Mouse (Mus musculus) embryo, embryonic 11.5 days (tissue): ENCODE measurements around the gene Asdurf.
"Not testable (repeated sequence)": the region's sequence is repeated elsewhere in the genome, so short reads cannot be mapped to it uniquely, and the experiment has no call there.

Source experiments
- DNase-seq: peaks from one replicate; pipeline ENCODE4 v3.0.0-alpha.2; 2012; ENCODE audit warnings: low read depth, low spot score

Gene Asdurf

DNA sequence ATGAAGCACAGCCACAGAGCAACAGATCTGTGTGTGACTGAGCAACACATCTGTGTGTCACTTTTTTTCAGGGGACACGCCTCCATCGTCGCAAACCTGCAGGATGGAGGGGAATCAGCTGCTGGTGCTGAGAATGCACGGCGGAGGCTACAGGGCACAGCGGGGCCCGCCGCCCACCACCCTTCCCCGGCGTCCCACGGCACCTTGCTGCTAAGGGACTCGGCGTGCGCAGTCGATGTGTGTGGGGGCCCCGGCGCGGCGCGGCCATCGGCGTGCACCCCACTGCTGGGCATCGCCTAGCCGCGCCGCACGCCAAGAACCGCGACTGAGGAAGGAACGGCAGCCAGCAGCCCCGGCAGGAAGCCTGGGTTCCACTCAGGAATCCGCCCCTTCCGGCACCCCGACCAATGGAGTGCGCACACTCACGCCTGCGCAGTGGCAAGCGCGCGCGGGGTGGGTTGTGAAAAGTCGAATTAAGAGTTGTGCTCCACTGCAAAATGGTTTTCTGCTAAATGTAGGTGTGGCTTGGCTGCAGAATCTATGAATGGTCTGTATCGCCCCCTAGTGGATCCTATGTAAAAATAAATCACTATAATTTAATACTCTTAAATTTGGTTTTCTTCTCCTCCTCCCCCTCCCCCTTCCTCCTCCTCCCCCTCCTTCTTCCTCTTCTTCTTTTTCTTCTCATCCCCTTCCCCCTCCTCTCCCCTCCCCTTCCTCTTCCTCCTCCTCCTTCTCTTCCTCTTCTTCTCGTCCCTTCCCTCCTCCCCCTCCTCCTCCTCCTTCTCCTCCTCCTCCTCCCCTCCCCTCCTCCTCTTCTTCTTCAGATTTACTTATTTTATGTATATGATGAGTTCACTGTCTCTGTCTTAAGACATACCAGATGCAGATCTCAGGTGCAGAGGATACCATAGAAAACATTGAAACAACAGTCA, at the start of gene Asdurf, which contains the start of the genes Gm28551 and Asnsd1:
Gene Asdurf (minus strand): TSS at position 293 of the 935 bp plus-strand sequence.
Gene Gm28551 (minus strand): TSS at position 341 of the 935 bp plus-strand sequence.
Gene Asnsd1 (minus strand): TSS at position 426 of the 935 bp plus-strand sequence.
- DNase-seq, result peak; percentile 91

DNA sequence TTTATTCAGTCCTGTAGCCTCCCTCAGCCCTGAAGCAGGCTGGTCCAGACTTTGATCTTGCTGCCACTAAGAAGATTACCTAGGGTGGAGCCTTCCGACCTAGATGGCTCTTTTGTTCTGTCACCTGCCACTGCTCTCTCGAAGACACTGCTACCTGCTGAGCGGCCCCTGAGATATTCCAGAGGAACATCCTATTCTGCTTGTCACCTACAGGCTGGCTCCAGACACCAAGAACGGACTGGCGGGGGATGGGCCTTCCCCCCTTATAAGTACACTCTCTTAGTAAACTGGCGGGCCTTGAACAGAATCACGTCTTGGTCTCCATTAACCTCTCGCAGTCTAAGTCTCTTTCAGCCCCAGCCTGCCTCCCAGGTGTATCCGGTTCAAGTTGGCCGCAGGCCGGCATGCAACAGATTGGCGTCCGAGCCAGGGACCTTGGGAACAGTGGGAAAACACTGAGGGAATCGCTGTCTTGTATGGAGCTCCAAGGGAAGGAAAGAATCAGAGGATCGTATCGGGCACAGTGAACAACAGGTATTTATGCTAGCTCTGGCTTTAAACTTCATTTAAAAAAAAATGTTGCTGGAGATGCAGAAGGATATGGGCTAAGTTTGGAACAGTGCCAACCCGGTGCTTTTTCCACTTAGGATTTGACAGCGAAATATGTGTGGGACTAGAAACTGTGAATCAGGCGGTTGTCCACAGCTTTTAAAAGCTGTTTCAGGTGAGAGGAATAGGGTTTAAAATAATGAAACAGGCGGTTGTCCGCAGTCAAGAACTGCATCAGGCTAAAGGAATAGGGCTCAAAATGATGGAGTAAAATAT, 41.7 kb upstream of the Asdurf start:
- DNase-seq, result not testable (repeated sequence)

DNA sequence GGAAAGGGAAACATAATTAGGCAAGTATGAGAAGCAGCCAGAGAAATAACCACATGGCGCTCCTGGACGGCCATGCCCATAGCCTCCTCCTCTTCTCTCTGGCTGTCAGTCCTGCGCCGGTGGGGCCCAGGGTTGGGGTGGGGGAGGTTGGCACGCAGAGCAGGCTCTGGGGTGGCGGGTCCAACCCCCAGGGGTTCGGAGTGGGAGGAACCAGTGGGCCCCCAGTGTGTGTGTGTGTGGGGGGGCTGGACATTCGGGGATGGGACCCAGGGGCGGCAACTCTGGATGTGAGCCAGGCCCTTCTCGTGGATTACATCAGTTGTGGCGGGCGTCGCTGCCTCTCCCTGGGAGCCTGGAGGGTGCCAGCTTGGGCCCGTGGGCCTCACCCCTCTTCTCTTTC, 36.3 kb upstream of the Asdurf start:
- DNase-seq, result no peak

DNA sequence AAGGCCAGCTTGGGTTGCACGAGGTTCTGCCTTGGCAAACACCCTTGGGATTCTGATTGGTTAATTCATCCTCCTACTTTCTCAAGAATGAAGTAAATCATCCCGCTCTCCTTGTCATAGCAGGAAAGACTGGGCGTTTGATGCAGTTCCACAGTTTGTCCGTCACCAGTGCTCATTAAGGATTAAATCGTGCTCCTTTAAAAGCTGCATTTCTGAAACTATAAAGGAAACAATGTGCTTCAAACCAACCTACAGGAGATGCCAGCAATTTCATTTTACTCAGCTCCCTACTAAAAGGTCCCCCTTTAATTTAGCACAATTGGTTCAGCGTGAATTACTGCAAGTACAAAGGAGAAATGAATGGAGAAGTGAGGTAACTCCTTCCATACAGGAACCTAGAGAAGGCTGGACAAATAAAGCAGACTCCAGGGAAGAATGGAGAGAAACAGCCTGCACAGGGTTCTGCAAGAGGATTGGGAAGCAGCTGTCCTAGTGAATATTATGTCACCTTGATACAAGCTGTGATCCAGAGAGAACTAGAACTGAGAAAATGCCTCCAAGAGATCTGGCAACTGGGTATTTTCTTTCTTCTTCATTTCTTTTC, 31.8 kb upstream of the Asdurf start:
- no peak for DNase-seq

DNA sequence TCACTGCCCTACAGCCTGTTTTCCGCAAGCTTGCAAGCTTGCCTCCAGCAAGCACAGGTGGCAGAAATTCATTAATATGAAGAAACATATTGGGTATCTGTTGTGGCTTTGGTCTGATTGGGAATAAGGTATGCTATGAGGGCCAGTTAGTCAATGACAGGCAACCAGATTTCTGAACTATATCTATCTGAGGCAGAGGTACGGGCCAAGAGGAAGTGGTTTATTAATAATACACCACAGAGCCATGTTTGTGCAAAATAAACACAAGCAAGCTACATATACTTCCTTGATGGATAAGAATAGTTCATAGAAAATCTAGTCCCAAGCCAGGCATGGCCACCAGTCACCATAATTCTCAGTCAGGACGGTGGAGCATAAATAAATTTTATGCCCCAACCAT, 25.3 kb upstream of the Asdurf start:
- no peak for DNase-seq

DNA sequence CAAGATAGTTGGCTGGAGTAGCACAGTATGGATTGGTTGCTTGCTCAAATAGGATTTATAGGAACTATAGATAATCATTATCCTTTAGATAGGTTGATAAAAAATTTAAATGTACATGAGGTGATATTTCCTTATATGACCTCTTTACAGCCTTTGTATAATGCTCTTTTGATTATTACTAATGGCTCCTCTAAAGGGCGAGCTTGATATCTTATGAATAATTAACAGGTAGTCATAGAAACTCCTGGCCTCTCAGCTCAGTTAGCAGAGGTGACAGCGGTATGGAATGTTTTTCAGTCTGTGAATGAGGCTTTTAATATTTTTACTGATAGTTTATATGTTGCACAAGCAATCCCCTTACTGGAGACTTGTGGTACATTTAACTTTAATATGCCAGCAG, 23.5 kb upstream of the Asdurf start:
- DNase-seq, result not testable (repeated sequence)

DNA sequence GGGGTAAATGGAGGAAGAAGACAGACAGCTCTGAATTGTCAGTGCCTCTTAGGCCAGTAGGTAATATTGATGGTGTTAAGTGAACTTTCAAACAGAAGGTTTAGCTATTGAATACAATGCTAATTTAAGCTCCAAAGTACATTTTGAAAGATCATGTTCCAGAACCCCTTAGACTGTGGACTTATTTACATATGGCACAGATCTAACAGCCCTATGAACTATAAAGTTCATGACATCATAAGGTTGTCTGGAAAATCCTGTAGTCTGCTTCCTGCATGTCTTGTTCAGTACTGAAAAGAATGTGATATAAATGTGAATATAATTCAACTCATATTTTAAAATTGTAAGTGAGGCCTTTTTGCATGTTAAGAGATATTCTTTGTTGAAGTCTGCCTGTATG, 6.6 kb upstream of the Asdurf start:
- DNase-seq, result no peak

DNA sequence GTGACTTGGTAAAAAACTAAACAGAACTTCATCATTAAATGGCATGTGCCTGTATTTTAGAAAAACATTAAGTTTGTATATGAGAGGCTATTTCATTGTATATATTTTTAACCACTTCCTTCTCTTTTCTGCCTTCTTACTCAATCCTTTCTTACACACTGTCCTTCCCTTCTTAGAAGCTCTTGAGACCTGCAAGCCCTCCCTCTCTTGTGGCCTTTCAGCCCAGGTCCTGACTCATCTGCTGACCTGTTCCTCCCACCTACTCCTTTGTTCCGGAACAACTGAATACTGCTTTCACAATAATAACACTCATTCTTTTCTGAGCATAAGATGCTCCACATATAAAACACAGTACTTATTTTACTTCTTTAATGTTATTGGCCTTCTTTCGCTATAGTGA, 11.3 kb downstream of the Asdurf start:
- no peak for DNase-seq

DNA sequence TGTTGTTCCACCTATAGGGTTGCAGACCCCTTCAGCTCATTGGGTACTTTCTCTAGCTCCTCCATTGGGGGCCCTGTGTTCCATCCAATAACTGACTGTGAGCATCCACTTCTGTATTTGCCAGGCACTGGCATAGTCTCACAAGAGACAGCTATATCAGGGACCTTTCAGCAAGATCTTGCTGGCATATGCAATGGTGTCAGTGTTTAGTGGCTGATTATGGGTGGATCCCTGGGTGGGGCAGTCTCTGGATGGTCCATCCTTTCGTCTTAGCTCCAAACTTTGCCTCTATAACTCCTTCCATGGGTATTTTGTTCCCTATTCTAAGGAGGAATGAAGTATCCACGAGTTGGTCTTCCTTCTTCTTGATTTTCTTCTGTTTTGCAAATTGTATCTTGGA, 15.0 kb downstream of the Asdurf start:
- not testable (repeated sequence) for DNase-seq

DNA sequence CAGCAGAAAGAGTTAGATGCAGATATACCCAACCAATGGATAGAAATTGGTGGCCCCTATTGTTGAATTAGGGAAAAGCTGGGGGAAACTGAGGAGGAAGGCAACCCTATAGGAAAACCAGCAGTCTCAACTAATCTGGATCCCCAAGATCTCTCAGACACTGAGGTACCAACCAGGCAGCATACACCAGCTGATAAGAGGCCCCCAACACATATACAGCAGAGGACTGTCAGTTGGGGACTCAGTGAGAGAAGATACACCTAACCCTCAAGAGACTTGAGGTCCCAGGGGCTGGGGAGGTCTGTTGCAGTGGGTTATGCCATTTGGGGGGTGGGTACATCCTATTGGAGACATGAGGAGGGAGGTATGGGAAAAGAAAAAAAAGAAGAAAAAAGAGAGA, 17.0 kb downstream of the Asdurf start:
- DNase-seq, result no peak

DNA sequence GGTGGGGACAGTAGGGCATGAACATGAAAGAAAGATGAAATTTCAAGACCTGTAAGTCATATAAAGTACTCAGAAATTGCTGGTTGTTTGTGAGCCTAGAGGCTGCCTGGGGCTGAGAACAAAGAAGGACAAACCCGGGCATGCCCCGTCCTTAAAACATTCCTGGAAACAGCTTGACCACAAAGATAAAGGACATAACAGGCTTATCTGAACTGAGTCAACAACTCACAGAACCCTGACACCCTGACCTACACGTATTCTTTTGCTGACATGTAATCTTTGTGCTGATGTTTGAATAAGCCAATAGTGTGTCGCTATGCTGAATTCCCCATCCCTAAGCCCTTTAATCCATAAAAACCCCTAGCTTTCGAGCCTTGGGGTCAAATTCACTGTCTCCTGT, 18.9 kb downstream of the Asdurf start:
- not testable (repeated sequence) for DNase-seq

DNA sequence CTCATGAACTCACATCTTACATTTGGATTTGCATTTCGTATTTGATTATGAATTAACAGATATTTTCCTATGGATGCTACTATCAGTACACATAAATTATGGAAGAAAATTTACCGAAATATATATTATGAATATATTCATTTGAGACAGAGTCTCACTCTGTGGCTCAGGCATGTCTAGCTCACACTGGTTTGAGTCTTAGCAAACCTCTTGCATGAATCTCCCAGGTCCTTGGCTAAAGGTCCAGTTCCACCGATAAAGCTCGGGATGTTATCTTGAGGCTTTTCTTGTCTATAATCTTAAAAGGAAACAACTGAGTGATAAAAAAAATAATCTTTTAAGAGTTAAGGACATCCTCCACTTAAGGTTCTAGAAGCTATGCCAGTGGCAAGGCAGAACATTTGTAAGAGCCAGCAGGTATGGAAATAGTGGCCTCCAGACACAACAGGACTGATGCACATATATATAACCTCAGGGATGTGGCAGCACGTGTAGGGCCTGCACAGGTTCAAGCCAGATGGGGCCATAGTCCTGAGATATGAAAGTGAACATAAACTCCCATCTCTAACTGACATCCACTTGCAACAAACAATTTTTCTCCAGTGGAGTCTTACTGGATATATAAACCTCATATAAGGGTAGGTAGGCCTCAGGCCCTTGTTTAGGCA, 27.5 kb downstream of the Asdurf start:
- no peak for DNase-seq

DNA sequence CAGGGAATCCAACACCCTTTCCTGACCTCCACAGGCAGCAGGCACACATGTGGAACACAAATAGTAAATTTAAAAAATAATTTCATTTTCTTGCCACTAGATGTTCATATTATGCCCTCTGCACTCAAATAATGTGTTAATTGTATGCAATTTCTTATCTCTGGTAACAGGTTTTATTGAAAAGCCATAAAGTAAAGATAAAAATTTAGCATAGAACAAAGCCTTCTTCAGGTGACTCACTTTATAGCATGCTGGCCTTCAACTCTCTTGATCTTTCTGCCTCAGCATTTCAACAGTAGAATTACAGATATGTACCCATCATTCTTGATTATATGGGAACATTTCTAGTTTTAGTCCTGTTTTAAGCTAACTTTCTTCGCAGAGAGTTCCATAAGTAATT, 28.1 kb downstream of the Asdurf start:
- DNase-seq, result no peak

DNA sequence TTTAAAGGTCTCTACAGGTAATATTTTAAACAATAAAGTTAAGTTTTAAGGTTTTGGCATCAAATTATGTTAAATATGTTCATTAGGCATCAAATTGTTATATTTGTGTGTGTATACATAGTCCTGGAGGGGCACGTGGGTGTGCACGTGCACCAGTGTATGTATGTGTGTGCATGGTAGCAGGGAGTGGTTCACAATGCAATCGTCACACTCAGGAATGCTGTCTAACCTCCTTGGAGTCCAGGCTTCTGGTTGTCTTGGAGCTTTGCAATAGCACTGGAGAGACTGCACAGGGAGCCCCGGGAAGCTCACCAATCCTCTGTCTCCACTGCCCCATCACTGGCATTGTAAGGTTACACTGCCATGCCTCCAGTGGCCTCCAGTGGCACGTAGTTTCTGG, 29.2 kb downstream of the Asdurf start:
- DNase-seq, result no peak

DNA sequence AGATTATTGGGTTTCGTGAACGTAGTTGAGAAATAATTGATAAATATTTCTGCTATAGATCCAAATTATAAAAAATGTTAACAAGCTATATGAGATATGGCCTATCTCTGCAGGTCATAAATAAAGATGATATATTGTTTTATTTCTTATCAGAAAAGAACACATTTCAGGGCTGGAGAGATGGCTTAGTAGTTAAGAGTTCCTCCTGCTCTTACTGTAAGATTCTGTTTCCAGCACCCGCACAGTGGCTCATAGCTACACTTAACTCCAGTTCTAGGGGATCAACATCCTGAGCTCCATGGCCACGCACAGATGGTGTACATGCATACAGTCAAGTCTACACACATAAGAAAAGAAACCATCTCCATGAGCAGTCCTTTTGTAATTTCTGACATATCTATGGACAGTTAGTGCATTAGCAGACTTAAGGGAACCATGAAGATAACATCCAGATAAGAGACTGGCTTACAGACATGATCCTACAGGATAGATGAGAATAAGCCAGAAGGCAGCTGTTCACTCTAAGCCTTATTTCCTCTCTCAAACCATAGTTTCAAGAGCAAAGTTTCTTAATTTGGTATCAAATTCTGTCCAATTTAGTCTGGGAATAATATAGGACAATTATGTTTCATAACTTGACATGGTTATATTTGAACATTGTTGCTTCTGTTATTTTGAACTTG, 30.6 kb downstream of the Asdurf start:
- DNase-seq, result no peak

DNA sequence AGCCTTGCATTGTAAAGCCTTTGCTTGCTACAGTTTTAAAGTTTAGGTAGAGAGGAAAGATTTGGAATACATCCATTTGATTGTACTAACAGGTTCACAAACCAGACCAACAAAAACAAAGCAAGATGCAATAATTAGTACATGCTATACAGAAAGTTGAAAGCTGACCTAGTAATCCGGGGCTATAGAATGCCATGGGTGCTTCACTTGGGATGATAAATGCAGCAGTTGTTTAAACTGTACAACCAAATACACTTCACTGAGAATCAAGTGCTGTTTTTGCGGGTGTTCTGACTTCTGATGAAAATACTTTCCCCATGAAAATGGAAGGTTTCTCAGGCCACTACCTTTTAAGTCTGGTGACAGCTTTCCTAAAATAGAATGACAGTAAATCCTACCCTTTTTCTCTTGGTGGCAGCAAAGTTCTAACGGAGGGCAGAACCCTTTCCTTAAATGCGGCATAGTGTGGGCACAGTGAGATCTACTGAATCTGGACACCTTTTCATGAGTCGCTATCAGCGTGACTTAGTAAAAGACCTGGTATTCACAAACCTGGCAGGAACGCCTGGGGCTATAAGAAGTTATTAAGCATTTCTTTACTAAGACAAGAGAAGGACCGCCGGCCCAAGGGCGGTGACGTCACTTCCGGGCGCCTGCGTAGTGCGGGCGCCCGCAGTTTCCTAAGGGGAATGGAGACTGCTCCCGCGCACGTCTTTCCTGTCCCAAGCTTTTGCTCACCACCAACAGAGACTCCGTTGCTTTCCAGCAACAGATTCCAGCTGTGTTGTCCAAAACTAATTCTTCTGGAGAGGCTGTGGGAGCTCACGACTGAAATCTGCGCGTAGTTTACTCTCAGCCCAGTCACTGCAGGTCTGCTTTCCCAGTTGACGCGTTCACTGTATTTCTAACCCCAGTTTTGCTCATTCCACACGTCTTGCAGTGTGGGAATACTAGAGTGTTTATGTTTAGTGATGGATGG, 39.1 kb downstream of the Asdurf start, which contains the start of gene Osgepl1:
Gene Osgepl1 (plus strand): TSS at position 636 of the 979 bp plus-strand sequence.
- peak; percentile 79 for DNase-seq

DNA sequence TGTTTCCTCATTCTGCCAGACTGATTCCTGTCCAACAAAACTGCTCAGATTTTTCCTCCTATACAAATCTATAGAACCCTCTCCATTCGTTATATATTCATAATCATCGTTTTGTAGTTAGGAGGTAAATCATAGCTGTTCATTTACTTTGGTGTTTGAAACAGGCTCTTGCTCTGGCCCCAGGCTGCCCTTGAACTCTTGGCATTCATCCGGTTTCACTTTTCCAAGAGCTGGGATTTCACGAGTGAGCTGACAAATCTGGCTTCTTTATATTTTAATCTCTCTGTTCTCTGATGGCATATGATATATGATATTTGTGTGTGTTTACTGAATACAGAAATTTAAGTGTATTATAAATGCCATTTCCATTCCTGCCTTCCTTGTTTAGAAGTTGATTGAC, 51.9 kb downstream of the Asdurf start:
- DNase-seq, result no peak
